ENCODE assay signal across 25 mouse cellular contexts in genomic region chr11:4756984-4757788, GRCm38 (mm10). TPM values are rescaled to one million over a fixed set of nuclear protein-coding genes. Genes with fewer than 3 reads are reported as not detected.
DNase-seq lines count a peak whose midpoint lies in the region; ATAC-seq lines count a peak whose summit lies in the region.
"Had no signal": no experiment of that assay in that cellular context is flagged by ENCODE, and none has a peak within 500 bp of the region (broad histone marks: within the 10 kb centered on the region; RNA-seq: fewer than 3 reads in every experiment).

No protein-coding gene starts in this region.

- no peak overlapping the region for H3K4me2 ChIP-seq in kidney, embryonic 16.5 days (replicated peaks; ENCODE audit: low read depth, low read length)
- H3K4me2 ChIP-seq in neural tube, embryonic 13.5 days: no peak overlapping the region
- H3K4me2 ChIP-seq: embryonic facial prominence, embryonic 13.5 days; heart, embryonic 15.5 days; intestine, embryonic 15.5 days; limb, embryonic 15.5 days; liver, embryonic 15.5 days; stomach, embryonic 15.5 days had no signal

- 33% methylated on average over 11 of the region's 11 CpGs for WGBS in kidney, embryonic 16.5 days
- 30% methylated on average over 11 of the region's 11 CpGs for whole genome bisulfite sequencing in neural tube, embryonic 13.5 days
- 41% methylated on average over 11 of the region's 11 CpGs for WGBS in limb, embryonic 10.5 days

- peaks cover 9% of the 10 kb centered on the region for H3K4me1 ChIP-seq in kidney, embryonic 16.5 days (ENCODE audit: insufficient read depth, low read length)
- peaks cover 60% of the 10 kb centered on the region for H3K4me1 ChIP-seq in neural tube, embryonic 13.5 days (replicated peaks)
- peaks cover 9% of the 10 kb centered on the region for H3K4me1 ChIP-seq in limb, embryonic 10.5 days
- H3K4me1 ChIP-seq: embryonic facial prominence, embryonic 13.5 days; liver, embryonic 15.5 days had no signal

- ATAC-seq in kidney, embryonic 16.5 days (ENCODE audit: low FRiP score, low TSS enrichment): peak; percentile 53; the same call in 1 of the 2 replicates
- ATAC-seq in neural tube, embryonic 13.5 days (ENCODE audit: low read depth): peak; percentile 51
- ATAC-seq: activated CD4-positive, CD25-positive, alpha-beta regulatory T cell, adult 4 months; forebrain, postnatal 0 days; intestine, embryonic 15.5 days; midbrain, embryonic 16.5 days had no signal

- no peaks in the 10 kb centered on the region for H3K36me3 ChIP-seq in kidney, embryonic 16.5 days (ENCODE audit: insufficient read depth, low read length)
- H3K36me3 ChIP-seq in neural tube, embryonic 13.5 days: no peaks in the 10 kb centered on the region
- no peaks in the 10 kb centered on the region for H3K36me3 ChIP-seq in limb, embryonic 10.5 days
- H3K36me3 ChIP-seq: embryonic facial prominence, embryonic 13.5 days; heart, embryonic 15.5 days; intestine, embryonic 15.5 days; limb, embryonic 15.5 days; liver, embryonic 15.5 days; stomach, embryonic 15.5 days had no signal

- DNase-seq in kidney, adult 18-20 months: no peak
- DNase-seq in R1 (ENCODE audit: low read depth, low spot score): peak; percentile 40
- DNase-seq in embryo, embryonic 9.5 days (ENCODE audit: extremely low spot score): peak; percentile 52
- no peak for DNase-seq in limb, embryonic 10.5 days (ENCODE audit: low spot score)
- DNase-seq in retina, embryonic 14.5 days (ENCODE audit: low spot score): no peak
- DNase-seq: adrenal gland, postnatal 10 days; B cell, adult 2 months; forebrain, postnatal 0 days; gastrocnemius, postnatal 36 days; heart, postnatal 4 days; kidney, postnatal 4 days; lung, postnatal 10 days; spleen, adult 18-20 months; thymus, adult 2 months had no signal

- H3K27me3 ChIP-seq in kidney, embryonic 16.5 days (ENCODE audit: insufficient read depth, low read length): peaks cover 11% of the 10 kb centered on the region; the same call in 1 of the 2 replicates
- peaks cover 4% of the 10 kb centered on the region; the same call in 1 of the 2 replicates for H3K27me3 ChIP-seq in neural tube, embryonic 13.5 days
- H3K27me3 ChIP-seq in limb, embryonic 10.5 days (ENCODE audit: low read depth, poor library complexity, severe bottlenecking): peaks cover 58% of the 10 kb centered on the region

- H3K27ac ChIP-seq in kidney, embryonic 16.5 days (ENCODE audit: low read length): no peak overlapping the region
- H3K27ac ChIP-seq in neural tube, embryonic 13.5 days (replicated peaks): 0 out of 2 replicates have a peak overlapping the region, but pooled peaks have one; percentile 18
- no peak overlapping the region for H3K27ac ChIP-seq in limb, embryonic 10.5 days
- H3K27ac ChIP-seq: embryonic facial prominence, embryonic 13.5 days; heart, embryonic 15.5 days; intestine, embryonic 15.5 days; limb, embryonic 15.5 days; liver, embryonic 15.5 days; stomach, embryonic 15.5 days had no signal

- no peak overlapping the region for H3K4me3 ChIP-seq in kidney, embryonic 16.5 days (ENCODE audit: low read length)
- H3K4me3 ChIP-seq in neural tube, embryonic 13.5 days: no peak overlapping the region
- H3K4me3 ChIP-seq in limb, embryonic 10.5 days: no peak overlapping the region
- H3K4me3 ChIP-seq: embryonic facial prominence, embryonic 13.5 days; heart, embryonic 15.5 days; intestine, embryonic 15.5 days; limb, embryonic 15.5 days; liver, embryonic 15.5 days; stomach, embryonic 15.5 days had no signal

- H3K9me3 ChIP-seq in kidney, embryonic 16.5 days (ENCODE audit: low read length): peaks cover 6% of the 10 kb centered on the region; the same call in 1 of the 2 replicates
- 0 out of 2 replicates have a peak, but pooled peaks cover 2% of the 10 kb centered on the region for H3K9me3 ChIP-seq in neural tube, embryonic 13.5 days
- no peaks in the 10 kb centered on the region for H3K9me3 ChIP-seq in limb, embryonic 10.5 days (replicated peaks)
- H3K9me3 ChIP-seq: embryonic facial prominence, embryonic 13.5 days; heart, embryonic 15.5 days; intestine, embryonic 15.5 days; limb, embryonic 15.5 days; liver, embryonic 15.5 days; stomach, embryonic 15.5 days had no signal

- no peak overlapping the region for H3K9ac ChIP-seq in kidney, embryonic 16.5 days (replicated peaks; ENCODE audit: low read length)
- H3K9ac ChIP-seq in neural tube, embryonic 13.5 days: no peak overlapping the region
- H3K9ac ChIP-seq: embryonic facial prominence, embryonic 13.5 days; forebrain, postnatal 0 days; heart, embryonic 15.5 days; intestine, embryonic 15.5 days; limb, embryonic 15.5 days; liver, embryonic 15.5 days; stomach, embryonic 15.5 days had no signal

RNA-seq across cellular contexts. Expression of gene Cabp7, which starts 10.6 kb away (rescaled TPM):
- polyA plus RNA-seq in kidney, embryonic 16.5 days (2015; fragmentation: Nextera tagmentation; extraction: Ambion mirVana): 0.12 TPM in 2 replicates
- 2.7 and 3.3 TPM in 2 replicates for polyA plus RNA-seq in neural tube, embryonic 13.5 days (2015; fragmentation: Nextera tagmentation; extraction: Ambion mirVana)
- 0.10 and 0.13 TPM in 2 replicates for polyA plus RNA-seq in limb, embryonic 10.5 days (2016; fragmentation: Nextera tagmentation; extraction: Ambion mirVana)
- polyA plus RNA-seq: kidney, embryonic 14.5 days had no signal

RNA-seq across cellular contexts. Expression of gene Zmat5, which starts 52.7 kb away (rescaled TPM):
- polyA plus RNA-seq in kidney, embryonic 16.5 days (2015; fragmentation: Nextera tagmentation; extraction: Ambion mirVana): 70.9 and 71.8 TPM in 2 replicates
- polyA plus RNA-seq in neural tube, embryonic 13.5 days (2015; fragmentation: Nextera tagmentation; extraction: Ambion mirVana): 61.5 and 72.6 TPM in 2 replicates
- 83.0 and 83.7 TPM in 2 replicates for polyA plus RNA-seq in limb, embryonic 10.5 days (2016; fragmentation: Nextera tagmentation; extraction: Ambion mirVana)

RNA-seq across cellular contexts. Expression of gene Uqcr10, which starts 53.0 kb away (rescaled TPM):
- 915 and 962 TPM in 2 replicates for polyA plus RNA-seq in kidney, embryonic 16.5 days (2015; fragmentation: Nextera tagmentation; extraction: Ambion mirVana)
- 595 and 628 TPM in 2 replicates for polyA plus RNA-seq in neural tube, embryonic 13.5 days (2015; fragmentation: Nextera tagmentation; extraction: Ambion mirVana)
- 672 and 718 TPM in 2 replicates for polyA plus RNA-seq in limb, embryonic 10.5 days (2016; fragmentation: Nextera tagmentation; extraction: Ambion mirVana)

Comparison
In these comparisons a context has a peak if more than half of its experiments do, and no peak if none do; other contexts are left out.
1. DNase-seq: peak in R1 (single experiment) and embryo, embryonic 9.5 days (single experiment); none in kidney, adult 18-20 months (single experiment), limb, embryonic 10.5 days (single experiment) and retina, embryonic 14.5 days (single experiment).